Mouse (Mus musculus) embryonic fibroblast, embryonic 13.5 days (primary cell): ENCODE measurements around the gene Csmd2.

Experiments used
- CTCF ChIP-seq: IDR thresholded peaks from 2 replicates; pipeline ENCODE4 v1.5.1; 2011; ENCODE audit warnings: mild to moderate bottlenecking, control low read depth, low read length, moderate library complexity, borderline replicate concordance; ENCODE audit not compliant: insufficient read depth
- POLR2A ChIP-seq: IDR thresholded peaks from 2 replicates; pipeline ENCODE4 v1.6.1; 2011; ENCODE audit warnings: low read depth, mild to moderate bottlenecking, control low read depth, low read length, moderate library complexity

DNA sequence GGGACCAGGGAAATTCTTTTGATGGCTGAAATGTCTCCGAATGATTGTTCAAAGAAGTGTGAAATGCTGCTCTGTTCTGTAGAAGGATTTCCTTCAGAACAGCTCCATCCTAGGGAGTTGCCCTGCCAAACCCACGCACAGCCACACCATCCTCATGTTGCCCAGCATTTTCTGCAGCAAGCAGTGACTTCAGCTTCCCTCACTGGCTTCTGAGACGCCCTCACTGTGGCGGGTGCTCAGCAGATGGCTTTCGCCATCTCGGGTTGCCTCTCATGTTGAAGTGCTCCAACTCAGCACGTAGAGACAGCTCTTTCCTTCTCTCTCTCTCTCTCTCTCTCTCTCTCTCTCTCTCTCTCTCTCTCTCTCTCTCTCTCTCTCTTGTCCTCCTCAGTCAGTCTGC, 353.7 kb downstream of the Csmd2 start:
- TF ChIP-seq CTCF: no peak
- no peak for TF ChIP-seq POLR2A
